Mouse (Mus musculus) spleen, adult 18-20 months (tissue): ENCODE measurements around the gene Dvl3.
"Not testable (repeated sequence)": the region's sequence is repeated elsewhere in the genome, so short reads cannot be mapped to it uniquely, and the experiment has no call there.

Experiments used
- DNase-seq, 2 experiments: peaks; one replicate each; pipeline ENCODE4 v3.0.0; 2022; ENCODE audit warnings: mixed read lengths in 2 of 2

The Dvl3 gene

DNA sequence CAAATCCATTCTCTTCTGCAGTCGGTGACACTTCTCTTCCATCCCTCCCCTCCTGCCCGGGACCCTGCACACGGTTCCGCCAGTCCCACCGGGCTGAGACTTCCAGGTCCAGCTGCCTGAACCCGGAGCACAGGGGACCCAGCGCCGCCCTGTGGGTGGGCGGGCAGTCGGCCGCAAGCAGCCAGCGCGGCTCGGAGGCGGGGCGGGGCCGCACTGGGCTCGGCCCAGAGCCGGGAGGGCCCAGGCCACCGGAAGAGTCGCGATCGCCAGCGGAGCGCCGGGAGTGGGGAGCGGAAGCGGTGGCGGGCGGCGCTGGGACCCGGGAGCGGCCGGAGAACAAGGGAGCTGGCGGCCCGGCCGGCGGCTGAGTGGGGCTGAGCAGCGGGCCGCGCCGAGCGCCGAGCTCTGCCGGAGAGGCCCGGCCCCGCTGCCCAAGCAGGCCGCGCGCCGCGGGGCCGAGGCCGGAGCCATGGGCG lies at the start of gene Dvl3:
Dvl3 (plus strand) TSS at position 257 of the 476 bp plus-strand sequence.
- DNase-seq = peak; percentile 87 to 89

DNA sequence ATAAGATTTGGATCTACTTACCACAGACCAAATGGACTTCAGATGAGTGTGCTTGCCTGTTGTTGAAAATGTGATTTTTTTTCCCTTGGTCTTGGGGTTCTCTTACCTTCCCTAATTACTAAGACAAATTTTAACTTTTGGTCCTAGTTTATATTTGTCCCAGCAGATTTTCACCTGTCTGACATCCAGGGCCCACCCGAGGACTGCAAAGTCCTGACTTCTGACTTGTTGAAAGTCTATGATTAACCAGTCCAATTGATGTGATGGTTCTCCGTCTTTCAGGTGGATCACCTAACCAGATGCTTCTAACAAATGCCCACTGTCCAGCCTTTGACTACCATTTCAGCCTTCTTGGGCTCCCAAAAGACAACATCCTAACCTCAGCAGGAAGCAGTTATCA lies 45.8 kb upstream of the Dvl3 start:
- DNase-seq = no peak

DNA sequence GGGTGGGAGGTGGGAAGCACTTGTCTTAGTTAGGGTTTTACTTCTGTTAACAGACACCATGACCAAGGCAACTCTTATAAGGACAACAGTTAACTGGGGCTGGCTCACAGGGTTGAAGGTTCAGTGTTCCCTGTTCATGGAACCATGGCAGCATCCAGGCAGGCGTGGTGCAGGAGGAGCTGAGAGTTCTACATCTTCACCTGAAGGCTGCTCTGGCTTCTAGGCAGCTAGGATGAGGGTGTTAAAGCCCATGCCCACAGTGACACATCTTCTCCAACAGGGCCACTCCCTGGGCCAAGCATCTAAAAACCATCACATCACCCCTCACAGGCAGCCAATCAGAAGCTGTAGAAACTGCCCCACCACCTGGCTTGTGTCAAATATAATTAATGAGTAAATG lies 45.1 kb upstream of the Dvl3 start:
- no peak for DNase-seq

DNA sequence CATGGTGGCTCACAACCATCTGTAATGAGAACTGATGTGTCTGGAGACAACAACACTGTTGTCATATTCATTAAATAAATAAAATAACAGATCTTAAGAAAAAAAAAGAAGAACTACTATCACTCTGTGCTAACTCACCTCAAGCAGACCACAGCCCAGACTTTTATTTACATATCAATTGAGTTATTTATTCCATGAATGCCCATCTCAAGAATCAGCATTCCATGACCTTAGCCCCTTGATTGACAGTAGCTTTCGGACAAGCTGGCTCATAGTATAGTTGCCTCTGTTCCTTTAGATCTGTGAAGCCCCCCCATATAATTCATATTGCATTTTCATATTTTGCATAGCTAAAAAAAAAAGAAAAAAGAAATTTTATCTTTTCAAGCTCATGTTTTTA lies 43.0 kb upstream of the Dvl3 start:
- no peak for DNase-seq

DNA sequence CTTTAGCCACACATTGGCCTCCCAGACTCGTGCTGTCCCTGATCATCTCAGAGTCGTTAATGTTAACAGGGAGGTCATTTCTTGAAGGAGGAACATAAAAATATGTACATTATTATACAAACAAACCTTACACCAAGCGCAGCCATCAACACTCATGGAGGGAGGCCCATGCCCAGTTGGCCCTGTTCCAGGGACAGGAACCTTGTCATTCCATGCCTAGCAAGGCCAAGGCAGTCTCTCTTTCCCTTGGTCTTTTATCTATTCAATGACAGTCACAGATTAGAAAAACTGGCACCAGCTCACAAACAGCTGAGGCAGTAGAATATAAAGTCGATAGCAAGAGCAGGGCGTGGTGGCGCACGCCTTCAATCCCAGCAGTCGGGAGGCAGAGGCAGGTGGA lies 42.6 kb upstream of the Dvl3 start:
- no peak for DNase-seq

DNA sequence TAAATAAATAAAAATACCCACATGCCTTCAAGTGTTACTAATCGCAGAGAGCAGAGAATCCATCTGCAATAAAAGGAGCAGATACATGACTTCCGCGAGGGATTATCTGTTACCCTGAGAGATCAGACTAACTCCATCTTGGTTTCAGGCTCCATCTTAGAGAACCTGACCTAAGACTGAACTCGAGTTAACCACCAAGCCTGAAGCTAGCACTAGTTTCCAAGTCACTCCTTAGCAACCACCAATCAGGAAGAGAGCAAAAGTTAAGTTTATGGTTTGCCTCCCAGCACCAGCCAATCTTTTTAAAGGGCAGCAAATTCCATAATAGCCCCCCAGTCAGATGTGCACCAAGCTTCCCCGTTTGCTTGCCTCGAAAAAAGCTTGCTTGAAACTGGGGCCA lies 42.0 kb upstream of the Dvl3 start:
- DNase-seq = no peak

DNA sequence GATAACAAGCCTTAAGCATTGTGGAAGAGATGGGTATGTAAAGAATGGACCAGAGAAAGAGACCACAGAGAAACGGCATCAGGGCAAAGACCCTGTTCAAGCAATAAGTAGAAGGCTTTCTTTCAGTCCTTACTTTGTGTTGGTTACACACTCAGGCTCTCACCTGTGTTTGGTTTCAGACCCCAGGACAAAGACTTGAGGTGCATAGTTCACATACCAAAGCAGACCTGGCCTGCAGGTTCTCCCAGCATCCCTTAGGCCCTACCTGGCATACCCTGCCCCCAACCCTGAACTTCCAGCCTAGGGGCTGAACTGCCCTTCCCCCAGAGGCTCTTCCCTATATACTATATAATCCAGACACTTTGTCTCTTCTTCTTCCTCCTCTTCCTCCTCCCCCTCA lies 41.4 kb upstream of the Dvl3 start:
- no peak for DNase-seq

DNA sequence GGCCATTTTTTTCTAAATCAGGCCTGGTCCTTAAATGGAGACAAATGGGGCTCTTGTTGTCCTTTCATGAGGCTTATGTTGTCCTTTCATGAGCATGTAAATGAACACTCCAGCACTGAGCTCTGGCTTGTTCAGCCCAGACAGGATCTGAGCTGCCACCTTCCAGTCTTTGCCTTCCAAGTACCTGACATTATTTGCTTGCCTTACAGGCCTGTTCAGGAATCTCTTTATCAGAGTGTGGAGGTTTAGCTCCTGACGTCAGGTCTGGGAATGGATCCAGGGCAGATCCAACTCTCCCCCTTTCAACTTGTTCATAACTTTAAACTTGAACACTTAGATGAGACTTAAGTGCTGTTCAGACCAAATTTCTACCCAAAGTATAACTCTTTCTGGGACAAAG lies 39.9 kb upstream of the Dvl3 start:
- no peak for DNase-seq

DNA sequence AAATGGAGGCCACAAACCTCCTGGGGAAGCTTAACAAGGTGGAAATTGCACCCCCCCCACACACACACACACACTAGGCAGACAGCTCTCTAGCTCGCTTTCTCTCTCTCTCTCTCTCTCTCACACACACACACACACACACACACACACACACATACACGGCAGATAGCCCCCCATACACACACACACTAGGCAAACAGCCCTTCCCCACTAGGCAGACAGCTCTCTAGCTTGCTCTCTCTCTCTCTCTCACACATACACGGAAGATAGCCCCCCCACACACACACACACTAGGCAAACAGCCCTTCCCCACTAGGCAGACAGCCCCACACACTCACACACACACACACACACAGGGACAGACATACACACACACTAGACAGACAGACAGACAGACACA lies 39.5 kb upstream of the Dvl3 start:
- no peak for DNase-seq

DNA sequence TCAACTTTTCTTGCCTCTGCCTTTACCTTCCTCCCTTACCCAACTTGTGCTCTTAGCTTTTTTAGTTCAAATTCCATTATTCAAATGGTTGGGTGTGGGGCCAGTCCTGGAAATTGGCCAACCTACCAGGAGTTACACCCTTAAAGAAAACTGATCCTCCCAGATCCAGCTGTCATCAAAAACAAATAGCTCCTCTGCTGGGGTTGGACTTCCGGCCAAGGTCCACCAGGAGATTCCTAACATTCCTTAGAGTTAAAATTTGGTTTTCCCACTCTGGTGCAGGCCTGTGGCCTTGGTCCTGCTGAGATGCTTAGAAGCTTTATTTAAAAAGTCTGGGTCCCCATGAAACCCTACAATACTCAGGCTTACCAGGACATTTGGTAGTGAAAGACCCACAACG lies 38.3 kb upstream of the Dvl3 start:
- DNase-seq = no peak

DNA sequence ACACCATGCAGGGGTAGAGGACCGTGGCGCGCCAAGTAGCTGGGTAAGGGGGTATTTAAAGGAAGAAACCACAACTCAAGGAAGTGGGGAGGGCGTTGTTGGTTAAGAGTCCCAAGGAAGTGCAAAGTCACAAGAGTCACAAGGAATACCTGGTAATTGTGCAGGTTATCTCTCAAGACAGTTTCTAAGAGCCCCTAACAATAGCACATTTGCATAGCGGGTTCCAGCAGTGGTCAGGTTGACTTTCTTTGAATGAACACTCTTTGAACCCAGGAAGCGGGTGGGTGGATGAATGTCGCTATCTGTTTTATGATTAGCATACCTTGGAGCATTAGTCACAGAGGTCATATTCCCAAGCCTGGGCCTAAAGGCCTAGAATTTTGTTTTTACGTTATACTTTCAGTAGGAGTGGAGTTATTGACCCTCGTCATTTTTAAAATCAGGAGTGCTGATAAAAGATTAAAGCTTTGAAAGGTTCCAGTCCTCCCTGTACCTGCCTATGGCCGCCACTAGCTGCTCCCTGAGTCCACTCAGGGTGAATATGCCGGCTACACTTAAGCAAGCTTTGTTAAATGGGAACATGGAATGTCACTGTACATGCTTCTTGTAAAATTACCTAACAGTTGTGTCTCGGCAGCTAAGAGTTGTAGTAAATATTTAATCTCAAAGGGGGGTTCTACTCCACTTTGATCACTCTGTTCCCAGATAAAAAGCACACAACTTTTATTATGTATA lies 37.6 kb upstream of the Dvl3 start:
- not testable (repeated sequence) for DNase-seq

DNA sequence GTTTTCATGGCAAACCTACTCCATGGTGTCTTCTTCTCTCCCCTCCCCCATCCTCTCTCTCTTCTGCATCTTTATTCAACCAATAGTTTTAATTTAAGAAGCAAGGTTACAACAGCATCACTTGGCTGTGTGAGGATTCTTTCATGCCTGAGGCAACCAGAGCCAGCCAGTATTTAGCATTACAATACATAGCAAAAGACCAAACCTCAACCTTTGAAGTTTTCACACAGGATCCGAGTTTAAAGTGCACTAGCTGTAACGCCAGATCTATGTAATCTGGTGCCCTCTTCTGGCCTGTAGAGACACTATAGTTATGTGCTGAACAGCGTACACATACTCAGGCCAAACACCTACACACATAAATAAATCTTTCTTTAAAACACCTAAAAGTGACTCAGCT lies 36.7 kb upstream of the Dvl3 start:
- DNase-seq = no peak

DNA sequence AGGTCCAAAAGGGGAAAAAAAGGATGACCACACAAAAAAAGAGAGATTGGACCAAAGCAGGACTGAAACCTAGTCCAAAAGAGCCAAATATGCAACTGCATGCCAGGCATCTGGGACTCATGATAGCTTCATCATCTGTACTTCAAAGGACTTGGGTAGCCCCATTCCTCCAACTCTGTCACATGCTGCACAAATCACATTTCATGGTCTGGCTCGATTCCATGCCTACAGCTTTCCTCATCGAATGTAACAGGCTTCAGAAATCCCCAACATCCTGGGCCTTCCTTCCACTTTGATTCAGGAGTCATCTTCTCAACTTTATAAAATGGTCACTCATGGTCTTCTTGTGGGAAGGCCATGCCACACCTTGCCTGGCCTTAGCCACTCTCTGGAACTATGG lies 35.0 kb upstream of the Dvl3 start:
- no peak for DNase-seq

DNA sequence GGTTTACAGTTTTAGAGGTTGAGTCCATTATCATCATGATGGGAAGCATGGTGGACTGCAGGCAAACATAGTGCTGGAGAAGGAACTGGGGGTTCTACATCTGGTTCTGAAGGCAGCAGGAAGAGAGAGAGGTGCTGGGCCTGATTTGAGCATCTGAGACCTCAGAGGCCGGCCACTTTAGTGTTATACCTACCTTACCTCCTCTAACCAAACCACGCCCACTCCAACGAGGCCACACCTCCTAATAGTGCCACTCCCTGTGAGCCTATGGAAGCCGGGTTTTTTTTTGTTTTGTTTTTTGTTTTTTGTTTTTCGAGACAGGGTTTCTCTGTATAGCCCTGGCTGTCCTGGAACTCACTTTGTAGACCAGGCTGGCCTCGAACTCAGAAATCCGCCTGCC lies 33.1 kb upstream of the Dvl3 start:
- not testable (repeated sequence) for DNase-seq

DNA sequence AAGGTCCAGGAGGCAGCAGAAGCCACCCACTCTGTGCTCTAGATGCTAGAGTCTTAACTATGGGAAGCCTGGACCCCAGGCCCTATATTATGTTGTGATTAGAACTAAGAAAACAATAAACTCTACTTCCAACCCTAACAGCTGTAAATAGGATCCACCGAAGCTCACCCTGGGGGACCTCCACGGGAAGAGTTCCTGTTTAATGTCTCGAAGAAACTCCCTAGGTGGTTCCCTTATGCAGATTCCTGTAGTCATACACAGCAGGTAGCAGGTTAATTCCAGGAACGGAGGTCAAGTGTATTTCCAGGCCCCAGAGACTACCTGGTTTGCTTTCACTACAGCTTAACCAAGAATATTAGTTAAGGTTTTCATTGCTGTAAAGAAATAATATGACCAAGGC lies 31.7 kb upstream of the Dvl3 start:
- no peak for DNase-seq

DNA sequence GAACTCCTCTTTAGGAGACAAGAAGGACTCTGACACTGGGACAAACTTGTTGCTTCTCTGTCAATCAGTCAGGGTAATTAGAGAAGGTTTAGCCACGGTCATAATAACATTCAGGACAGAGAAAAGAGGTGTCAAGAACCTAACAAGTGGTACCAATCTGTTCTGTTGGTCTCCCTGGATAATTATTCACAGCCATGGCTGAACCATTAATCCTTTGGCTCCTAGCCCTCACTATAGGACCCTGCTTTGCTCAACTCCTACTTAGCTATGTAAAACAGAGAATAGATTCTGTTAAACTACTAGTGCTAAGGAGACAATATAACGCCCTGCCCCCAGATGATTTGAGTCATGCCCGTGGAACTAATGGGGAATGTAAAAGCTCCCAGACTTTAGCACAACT lies 30.7 kb upstream of the Dvl3 start:
- DNase-seq = no peak

DNA sequence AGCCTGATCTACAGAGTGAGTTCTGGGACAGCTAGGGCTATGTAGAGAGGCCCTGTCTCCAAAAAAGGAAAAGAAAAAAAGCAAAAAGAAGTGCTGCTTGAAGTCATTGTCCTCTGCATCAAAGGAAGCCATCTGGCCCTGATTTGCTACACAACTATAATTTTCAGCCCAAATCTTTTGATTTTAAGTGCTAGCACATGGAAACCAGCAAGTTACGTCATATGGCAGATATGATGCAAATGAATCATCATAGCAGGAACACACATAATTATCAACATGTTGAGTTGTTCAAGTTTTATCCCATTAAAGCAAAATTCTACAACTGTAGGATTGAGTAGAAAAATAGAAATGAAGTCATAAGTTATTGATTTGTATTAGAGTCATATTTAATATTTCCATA lies 28.6 kb upstream of the Dvl3 start:
- DNase-seq = no peak

DNA sequence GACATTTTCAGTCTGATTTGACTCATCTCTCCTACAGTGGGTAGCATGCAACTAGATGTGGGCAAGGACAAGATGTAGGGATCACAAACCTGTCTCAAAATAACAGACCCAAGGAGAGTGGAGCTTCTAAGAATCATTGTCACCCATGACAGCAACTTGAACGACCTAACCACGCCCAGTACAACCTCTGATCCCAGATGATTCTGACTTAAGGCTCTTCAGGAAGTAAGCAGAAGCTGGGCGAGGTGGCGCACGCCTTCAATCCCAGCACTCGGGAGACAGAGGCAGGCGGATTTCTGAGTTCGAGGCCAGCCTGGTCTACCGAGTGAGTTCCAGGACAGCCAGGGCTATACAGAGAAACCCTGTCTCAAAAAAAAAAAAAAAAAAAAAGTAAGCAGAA lies 28.0 kb upstream of the Dvl3 start:
- not testable (repeated sequence) for DNase-seq

DNA sequence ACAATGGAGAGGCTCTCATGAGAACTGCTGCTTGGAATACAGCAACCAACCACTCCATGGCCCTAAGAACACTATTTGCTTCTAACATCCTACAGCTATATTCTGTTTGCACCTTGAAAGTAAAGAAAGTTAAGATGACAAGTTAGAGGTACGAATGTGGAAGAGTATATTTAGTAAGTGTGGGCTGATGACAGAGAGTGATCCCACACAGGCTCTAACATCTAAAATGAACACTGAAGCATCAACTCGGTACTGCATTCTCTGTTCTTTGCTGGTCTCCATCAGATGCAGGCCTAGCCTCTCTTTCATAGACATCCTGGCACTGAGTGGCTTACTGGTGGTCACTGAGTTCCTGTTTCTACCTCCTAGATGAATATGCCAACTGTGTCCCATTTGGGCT lies 27.5 kb upstream of the Dvl3 start:
- DNase-seq = no peak

DNA sequence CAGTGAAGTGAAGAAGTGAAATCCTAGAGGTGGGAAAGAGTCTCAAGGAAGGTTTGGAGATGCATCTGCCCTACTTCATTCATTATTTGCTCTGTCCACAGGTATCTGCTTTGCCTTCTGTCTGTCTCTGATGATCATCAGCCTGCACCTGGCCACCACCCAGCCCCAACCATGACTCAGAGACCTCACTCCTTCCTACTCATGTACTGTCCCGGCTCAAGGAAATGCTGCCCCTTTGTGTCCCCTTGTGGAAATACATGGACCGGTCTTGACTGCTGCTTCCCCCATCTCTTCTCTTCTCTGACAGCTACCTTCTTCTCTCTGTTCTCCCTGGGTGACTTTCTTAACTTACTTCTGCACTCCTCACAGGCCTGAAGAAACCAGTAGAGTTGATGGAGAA lies 26.2 kb upstream of the Dvl3 start:
- DNase-seq = no peak

DNA sequence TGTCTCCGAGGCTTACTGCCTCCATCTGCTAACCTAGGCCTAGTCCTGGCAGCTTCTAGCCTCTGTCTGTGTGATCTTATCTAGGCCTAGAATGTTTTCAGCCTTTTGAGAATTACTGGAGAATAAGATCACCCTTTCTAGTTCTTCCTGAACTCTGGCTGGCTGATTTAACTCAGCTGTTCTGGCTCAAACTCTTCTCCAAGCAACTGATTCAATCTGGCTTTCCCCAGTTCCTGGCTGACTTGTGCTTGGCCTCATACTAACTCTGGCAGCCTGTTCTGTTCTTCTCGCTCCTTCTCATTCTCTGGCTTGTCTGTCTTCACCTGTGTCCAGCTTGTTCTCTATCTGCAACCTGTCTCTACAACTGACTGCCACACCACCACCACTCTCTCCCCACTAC lies 25.5 kb upstream of the Dvl3 start:
- no peak for DNase-seq

DNA sequence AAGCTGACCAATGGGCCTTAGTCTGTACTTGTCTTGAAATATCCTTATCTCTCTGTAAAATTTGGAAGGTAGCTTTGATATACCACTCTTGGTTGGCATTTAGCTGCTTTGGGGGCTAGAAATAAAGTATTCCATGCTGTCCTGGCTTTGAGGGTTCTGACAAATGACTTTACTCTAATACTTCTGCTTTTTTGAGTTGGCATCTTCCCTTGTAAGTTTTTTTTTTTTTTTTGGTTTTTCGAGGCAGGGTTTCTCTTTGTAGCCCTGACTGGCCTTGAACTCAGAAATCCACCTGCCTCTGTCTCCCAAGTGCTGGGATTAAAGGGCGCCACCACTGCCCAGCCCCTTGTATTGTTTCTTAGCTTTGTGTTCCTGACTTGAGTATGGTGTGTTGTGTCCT lies 23.3 kb upstream of the Dvl3 start:
- DNase-seq = no peak

DNA sequence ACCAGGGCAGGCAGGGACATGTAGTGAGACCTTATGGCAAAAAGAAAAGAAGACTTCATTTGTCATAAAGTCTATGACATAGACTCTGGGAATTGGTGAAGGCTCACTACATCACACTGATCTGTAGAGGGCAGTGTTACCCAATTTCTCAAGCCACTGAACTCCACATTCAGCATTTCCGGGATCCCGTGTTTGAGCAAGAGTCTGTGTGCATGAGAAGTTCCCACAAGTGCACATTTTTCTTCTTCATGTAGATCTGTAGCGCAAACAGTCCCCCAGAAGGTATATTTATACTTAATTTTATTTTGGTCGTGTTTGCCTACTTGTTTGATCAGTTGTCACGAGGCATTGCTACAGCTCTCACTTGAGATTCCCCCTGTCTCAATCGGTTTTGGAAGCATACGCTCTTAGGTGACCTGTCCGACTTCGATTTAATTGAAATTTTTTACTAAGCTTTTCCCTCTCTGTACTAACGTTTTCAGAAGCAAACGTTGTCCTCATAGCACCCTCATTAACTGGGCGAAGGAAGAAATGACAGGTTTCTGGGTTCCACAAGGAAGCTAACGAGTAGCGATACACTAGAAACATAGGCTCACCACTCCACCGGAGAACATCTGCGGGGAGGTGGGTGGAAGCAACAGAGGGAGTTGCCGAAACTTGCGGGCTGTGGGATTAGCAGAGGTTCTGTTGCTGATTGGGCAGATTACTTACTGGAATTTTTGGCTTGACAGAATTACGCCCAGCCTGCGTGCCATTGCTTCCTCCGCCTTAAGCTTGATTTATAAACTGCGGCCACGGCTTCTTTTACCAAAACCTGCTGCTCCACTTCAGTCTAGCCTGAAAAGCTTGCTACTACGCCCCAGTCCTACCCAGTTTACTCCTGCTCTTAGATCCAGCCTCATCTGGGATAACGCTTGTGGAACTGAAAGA lies 19.8 kb upstream of the Dvl3 start:
- peak; percentile 21 to 41 for DNase-seq

DNA sequence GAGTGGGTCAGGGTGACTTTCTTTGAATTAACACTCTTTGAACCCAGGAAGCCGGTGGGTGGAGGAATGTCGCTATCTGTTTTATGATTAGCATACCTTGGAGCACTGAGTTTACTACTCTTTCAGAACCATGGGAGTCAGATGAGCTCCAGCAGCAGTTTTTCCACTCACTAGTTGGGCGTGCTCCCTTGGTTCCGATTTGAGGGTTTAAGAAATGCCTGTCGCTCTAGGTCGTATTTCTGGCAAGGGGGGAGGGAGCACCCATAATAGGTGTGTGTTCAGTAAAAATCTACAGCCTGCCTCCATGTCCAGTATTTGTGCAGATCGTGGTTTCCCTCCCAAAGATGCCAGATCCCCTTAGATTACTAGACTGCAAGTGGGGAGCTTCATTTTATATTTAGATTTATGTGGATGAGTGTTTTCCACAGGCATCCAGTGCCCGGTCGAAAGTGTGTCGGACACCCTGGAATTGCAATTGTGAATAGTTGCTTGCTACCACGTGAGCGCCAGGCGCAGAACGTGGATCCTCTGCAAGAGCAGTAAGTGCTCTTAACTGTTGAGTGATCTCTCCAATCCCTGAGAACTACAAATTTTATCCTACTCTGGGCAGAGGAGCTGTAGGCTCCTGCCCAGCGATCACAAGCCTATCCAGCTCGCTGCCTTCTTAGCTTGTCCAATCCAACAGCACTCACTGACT lies 18.7 kb upstream of the Dvl3 start:
- no peak for DNase-seq
